Mouse (Mus musculus): ENCODE data around the gene Cdc27.
"Not testable (repeated sequence)": the region's sequence is repeated elsewhere in the genome, so short reads cannot be mapped to it uniquely, and the experiment has no call there.

Cdc27 gene

DNA sequence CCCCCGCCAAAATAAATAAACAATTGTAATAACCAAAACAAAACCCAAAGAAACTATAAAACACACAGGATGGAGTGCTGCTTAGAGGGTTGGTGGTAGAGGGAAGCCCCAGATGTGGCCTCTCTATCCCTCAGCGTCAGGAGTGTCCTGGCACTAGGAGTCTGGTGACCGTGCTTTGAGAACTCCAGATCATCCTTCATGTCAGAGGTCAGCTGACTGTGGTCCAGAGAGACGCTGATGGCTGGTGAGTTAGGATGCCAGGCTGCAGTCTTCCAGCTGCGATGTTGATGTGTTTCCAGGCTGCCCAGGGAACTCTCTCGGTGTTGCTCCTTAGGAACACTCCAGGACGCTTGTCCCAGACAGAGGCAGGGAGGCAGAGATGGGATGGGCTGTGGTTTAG, 21.7 kb upstream of the Cdc27 start:
- in situ Hi-C loops (cut with MboI), result no loop called here

DNA sequence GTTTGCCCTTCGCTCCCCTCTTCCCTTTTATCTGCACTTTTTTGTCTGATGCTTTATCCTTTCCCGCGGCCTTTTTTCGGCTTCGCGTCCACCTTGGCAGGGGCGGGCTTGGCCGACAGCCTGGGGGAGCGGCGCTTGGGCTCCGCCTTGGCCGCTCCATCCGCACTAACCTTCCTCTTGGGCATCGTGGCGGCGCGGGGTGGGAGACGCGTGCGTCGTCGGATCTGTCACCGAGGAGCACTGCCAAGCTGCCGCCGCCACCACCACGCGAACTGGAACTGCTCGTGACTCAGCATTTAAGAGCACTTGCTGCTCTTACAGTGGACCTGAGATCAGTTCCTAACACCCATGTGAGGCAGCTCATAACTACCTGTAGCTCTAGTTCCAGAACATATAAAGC, 21.0 kb upstream of the Cdc27 start:
- in situ Hi-C loops (cut with MboI), result not testable (repeated sequence)

GRCm38 (mm10) chr11:104570515-104570914, 20.1 kb upstream of the Cdc27 start:
- in situ Hi-C loops (cut with MboI), result not testable (repeated sequence)

GRCm38 (mm10) chr11:104568326-104568725, 17.9 kb upstream of the Cdc27 start:
- in situ Hi-C loops (cut with MboI), result no loop called here

GRCm38 (mm10) chr11:104567736-104568135, 17.3 kb upstream of the Cdc27 start:
- in situ Hi-C loops (cut with MboI), result no loop called here

- in situ Hi-C loops (cut with MboI), result no loop called here
These were observed 16.4 kb upstream of the Cdc27 start for GRCm38 (mm10) chr11:104566796-104567195.

- in situ Hi-C loops (cut with MboI), result no loop called here
These were observed 15.7 kb upstream of the Cdc27 start for GRCm38 (mm10) chr11:104566097-104566496.

DNA sequence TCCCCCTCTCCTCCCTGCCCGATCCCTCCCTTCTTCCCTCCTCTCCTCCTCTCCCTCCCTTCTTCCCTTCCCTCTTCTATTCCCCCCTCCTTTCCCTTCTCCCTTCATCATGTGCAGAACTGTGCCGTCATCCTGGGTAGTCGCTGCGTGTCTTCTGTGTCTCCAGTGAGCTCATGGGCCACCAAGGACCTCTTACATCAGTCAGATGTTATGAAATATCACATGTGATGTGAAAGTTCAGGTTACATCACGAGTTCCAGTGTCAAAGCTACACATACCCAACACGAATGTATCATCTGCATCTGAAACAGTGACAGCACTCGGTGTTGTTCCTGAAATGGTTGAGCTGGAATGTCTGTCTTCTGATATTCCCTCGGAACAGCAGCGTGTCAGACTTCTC, 14.8 kb upstream of the Cdc27 start:
- in situ Hi-C loops (cut with MboI), result no loop called here

DNA sequence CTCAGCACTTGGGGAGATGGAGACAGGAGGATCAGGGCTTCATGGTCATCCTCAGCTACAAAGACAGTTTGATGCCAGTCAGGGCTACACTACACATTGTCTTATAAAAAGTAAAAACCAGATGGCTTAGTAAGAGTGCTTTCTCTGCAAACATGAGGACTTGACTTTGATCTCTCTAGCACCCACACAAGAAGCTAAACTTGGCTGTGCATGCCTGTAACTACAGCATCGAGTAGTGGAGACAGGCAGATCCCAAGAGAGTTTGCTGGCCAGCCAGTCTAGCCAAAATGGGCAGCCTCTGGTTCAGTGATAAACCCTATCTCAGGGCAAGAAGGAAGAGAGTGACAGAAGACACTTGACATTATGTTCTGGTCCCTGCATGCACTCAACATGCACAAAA, 13.1 kb upstream of the Cdc27 start:
- in situ Hi-C loops (cut with MboI), result no loop called here

DNA sequence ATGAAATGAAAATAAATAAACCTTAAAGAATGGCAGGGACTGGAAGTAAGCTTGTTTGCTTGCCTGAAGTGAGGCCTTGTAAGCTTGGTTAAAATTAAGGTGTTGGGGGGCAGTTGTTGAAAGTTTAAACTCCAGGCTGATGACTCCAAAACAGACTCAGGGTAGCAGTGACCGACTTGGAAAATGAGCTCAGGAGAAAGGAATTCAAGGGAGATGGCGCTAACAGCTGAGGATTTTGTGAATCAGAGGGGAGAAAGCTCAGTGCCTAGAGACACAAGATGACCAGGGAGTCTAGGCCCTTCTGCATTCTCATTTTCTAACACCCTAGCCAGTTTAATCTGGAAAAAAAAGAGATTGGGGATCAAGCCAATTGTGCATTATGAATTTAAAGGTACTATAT, 10.6 kb upstream of the Cdc27 start:
- in situ Hi-C loops (cut with MboI), result no loop called here

- in situ Hi-C loops (cut with MboI), result no loop called here
These were observed 8.4 kb upstream of the Cdc27 start for GRCm38 (mm10) chr11:104558651-104559403.

- in situ Hi-C loops (cut with MboI), result no loop called here
These were observed 7.6 kb upstream of the Cdc27 start for GRCm38 (mm10) chr11:104558065-104558464.

- in situ Hi-C loops (cut with MboI), result no loop called here
These were observed 698 bp downstream of the Cdc27 start for GRCm38 (mm10) chr11:104549438-104550405.

- in situ Hi-C loops (cut with MboI), result no loop called here
These were observed 2.9 kb downstream of the Cdc27 start for GRCm38 (mm10) chr11:104547502-104547901.

GRCm38 (mm10) chr11:104544507-104544906, 5.9 kb downstream of the Cdc27 start:
- in situ Hi-C loops (cut with MboI), result no loop called here

DNA sequence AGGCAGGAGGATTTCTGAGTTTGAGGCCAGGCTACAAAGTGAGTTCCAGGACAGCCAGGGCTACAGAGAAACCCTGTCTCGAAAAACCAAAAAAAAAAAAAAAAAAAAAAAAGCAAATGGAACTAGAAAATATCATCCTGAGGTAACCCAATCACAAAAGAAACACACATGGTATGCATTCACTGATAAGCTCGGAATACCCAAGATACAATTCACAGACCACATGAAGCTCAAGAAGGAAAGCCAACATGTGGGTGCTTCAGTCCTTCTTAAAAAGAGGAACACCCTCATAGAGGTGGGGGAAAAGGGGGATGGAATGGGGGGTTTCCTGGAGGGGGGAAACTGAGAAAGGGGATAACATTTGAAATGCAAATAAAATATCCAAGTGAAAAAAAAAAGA, 7.1 kb downstream of the Cdc27 start:
- in situ Hi-C loops (cut with MboI), result not testable (repeated sequence)

DNA sequence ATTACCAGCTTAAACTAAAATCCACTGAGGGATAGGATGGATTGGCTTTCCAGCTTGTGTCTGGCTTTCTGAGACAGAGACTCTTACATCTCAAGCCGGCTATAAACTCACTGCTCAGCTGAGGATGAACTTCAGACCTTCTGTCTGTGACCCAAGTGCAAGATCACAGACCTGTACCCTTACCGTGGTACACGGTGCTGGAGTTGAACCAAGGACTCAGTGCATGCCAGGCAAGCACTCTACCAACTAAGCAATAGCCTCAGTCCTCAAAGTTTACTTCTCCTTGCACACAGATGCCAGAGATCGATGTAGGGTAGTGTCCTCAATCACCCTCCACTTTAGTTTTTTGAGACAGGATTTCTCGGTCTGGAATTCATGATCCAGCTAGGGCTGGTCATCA, 10.6 kb downstream of the Cdc27 start:
- in situ Hi-C loops (cut with MboI), result no loop called here

DNA sequence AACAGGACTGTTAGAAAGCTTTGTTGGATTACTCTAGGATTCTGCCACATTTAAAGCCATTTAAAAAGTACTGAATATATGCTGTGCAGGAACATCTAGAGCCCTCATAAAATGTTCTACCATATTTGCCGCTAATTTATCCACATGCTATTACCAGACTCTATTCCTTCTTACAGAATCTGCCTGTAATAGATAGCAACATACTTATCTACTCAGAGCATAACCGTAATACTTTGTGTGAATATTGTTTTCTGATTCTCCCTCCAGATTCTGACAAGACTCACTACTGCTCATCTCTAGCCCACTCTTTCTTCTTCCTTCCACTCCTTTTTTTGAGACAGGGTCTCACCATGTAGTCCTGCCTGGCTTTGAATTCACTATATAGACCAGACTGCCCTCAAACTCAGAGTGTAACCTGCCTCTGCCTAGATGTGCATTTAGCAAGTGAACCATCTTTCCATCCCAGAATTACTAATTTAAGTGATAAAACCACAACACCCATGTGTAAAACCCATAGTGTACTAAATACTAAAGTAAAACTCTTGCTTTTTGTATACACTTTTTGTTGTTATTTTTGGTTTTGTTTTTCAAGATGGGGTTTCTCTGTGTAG, 12.4 kb downstream of the Cdc27 start:
- in situ Hi-C loops (cut with MboI), result no loop called here

- in situ Hi-C loops (cut with MboI), result no loop called here
These were observed 13.6 kb downstream of the Cdc27 start for GRCm38 (mm10) chr11:104536843-104537242.

DNA sequence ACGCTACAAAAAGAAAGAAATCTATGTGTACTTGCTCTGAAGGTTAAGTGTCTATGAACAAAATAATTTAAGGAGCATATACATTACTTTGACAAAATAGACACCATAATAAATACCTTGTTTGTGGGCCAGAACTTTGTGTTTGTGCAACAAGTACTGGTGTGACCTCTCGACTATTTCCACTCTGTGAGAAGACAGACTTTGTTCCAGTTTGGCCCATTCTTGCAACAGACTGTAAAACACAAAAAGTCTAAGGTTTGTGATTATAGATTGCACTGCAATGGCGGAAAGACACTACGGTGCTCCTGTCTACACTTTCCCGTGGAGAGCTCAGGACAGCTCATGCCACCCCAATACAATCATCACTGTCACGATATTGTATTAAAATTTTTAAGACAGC, 24.5 kb downstream of the Cdc27 start:
- in situ Hi-C loops (cut with MboI), result no loop called here

GRCm38 (mm10) chr11:104512436-104512835, 38.0 kb downstream of the Cdc27 start:
- in situ Hi-C loops (cut with MboI), result no loop called here

GRCm38 (mm10) chr11:104510606-104511005, 39.8 kb downstream of the Cdc27 start:
- in situ Hi-C loops (cut with MboI), result no loop called here

DNA sequence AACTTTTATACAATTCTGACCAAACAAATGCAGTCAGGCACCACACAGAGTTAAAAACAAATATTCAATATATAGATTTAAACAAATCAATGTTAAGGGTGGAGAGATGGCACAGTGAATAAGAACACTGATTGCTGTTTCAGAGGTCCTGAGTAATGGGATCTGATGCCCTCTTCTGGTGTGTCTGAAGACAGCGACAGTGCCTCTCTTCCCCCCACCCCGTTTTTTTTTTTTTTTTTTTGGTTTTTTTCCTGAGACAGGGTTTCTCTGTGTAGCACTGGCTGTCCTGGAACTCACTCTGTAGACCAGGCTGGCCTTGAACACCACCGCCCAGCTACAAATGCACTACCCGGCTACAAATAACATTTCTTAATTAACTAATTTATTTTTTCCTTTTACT, 42.0 kb downstream of the Cdc27 start:
- in situ Hi-C loops (cut with MboI), result no loop called here

Measured in mature B cell (primary cell).